ENCODE assay signal across 25 mouse cellular contexts in genomic region chr5:116084231-116084630, GRCm38 (mm10). TPM values are rescaled to one million over a fixed set of nuclear protein-coding genes. Genes with fewer than 3 reads are reported as not detected.
"Had no signal": no experiment of that assay in that cellular context is flagged by ENCODE, and none has a peak within 500 bp of the region (broad histone marks: within the 10 kb centered on the region; RNA-seq: fewer than 3 reads in every experiment).

No protein-coding gene starts in this region.

- DNase-seq: retina, postnatal 1 day; right cerebral cortex, adult 18-20 months; right cerebral cortex, postnatal 14 days; right cerebral cortex, postnatal 25 days; right cerebral cortex, postnatal 4 days; spleen, adult 18-20 months; thymus, adult 18-20 months; thymus, adult 2 months; thymus, postnatal 14 days; thymus, postnatal 25 days; thymus, postnatal 36 days; thymus, postnatal 4 days had no signal

- H3K27ac ChIP-seq: neural tube, embryonic 12.5 days; neural tube, embryonic 13.5 days; neural tube, embryonic 15.5 days; stomach, embryonic 15.5 days; stomach, postnatal 0 days had no signal

- H3K4me1 ChIP-seq: neural tube, embryonic 12.5 days; neural tube, embryonic 13.5 days; stomach, embryonic 15.5 days had no signal

- H3K9ac ChIP-seq: neural tube, embryonic 12.5 days; neural tube, embryonic 13.5 days; neural tube, embryonic 15.5 days; stomach, embryonic 15.5 days had no signal

- H3K4me3 ChIP-seq: neural tube, embryonic 12.5 days; neural tube, embryonic 13.5 days; neural tube, embryonic 15.5 days; stomach, embryonic 15.5 days had no signal

- H3K36me3 ChIP-seq: neural tube, embryonic 12.5 days; neural tube, embryonic 13.5 days; neural tube, embryonic 15.5 days; stomach, embryonic 15.5 days had no signal

- H3K9me3 ChIP-seq: neural tube, embryonic 12.5 days; neural tube, embryonic 13.5 days; neural tube, embryonic 15.5 days; stomach, embryonic 15.5 days had no signal

RNA-seq across cellular contexts. Expression of gene Tmem233, which starts 1.2 kb away (rescaled TPM):
- total RNA-seq: neutrophil, adult 5-6 weeks had no signal
- polyA plus RNA-seq: neural tube, embryonic 11.5 days; neural tube, embryonic 12.5 days; neural tube, embryonic 13.5 days; neural tube, embryonic 14.5 days; small intestine, adult 2 months; spleen, adult 2 months; stomach, embryonic 14.5 days; stomach, embryonic 15.5 days; stomach, postnatal 0 days; testis, adult 2 months; thymus, adult 2 months; thymus, postnatal 0 days had no signal
